Mouse (Mus musculus) lung, embryonic 15.5 days (tissue): ENCODE measurements around the gene Naaladl2. TPM values are rescaled to one million over a fixed set of nuclear protein-coding genes. Genes with fewer than 3 reads are reported as not detected.
A peak's percentile ranks its signal among the peaks of the same experiment; 100 is the strongest.

ENCODE experiments used
- ATAC-seq: fragments of 200-750 bp; cut with Nextera tagmentation; 2 replicates; pipeline ENCODE4 v1.8.0; 2017; ENCODE audit warnings: moderate number of reproducible peaks, borderline replicate concordance; ENCODE audit not compliant: low FRiP score, low TSS enrichment; ENCODE audit errors: extremely low read depth
- H3K27ac ChIP-seq: fragments of 300-500 bp; sonication (generic); 2 replicates; pipeline ENCODE4 v1.5.1; 2015; ENCODE audit warnings: moderate library complexity, mild to moderate bottlenecking, inconsistent platforms
- H3K27me3 ChIP-seq: fragments of 300-500 bp; sonication (generic); 2 replicates; pipeline ENCODE4 v1.6.1; 2015; ENCODE audit warnings: inconsistent platforms
- H3K36me3 ChIP-seq: fragments of 300-500 bp; sonication (generic); 2 replicates; pipeline ENCODE4 v1.6.1; 2015; ENCODE audit warnings: inconsistent platforms
- H3K4me1 ChIP-seq: fragments of 300-500 bp; sonication (generic); 2 replicates; pipeline ENCODE4 v1.6.1; 2015; ENCODE audit warnings: inconsistent platforms
- H3K4me2 ChIP-seq: fragments of 300-500 bp; sonication (generic); 2 replicates; pipeline ENCODE4 v1.6.1; 2015; ENCODE audit warnings: inconsistent platforms, mild to moderate bottlenecking, moderate library complexity
- H3K4me3 ChIP-seq: fragments of 300-500 bp; sonication (generic); 2 replicates; pipeline ENCODE4 v1.5.1; 2015; ENCODE audit warnings: mild to moderate bottlenecking, inconsistent platforms
- H3K9ac ChIP-seq: fragments of 300-500 bp; sonication (generic); 2 replicates; pipeline ENCODE4 v1.6.1; 2015; ENCODE audit warnings: inconsistent platforms
- H3K9me3 ChIP-seq: fragments of 300-500 bp; sonication (generic); 2 replicates; pipeline ENCODE4 v1.6.1; 2016; ENCODE audit warnings: inconsistent platforms
- WGBS: fragments of 180-500 bp; shearing (Covaris S2); methylation state at CpG from one replicate; pipeline ENCODE4 v1.1.7; 2015; 5-methylcytosine and 5-hydroxymethylcytosine counted together
- polyA plus RNA-seq: library from polyadenylated mRNA; unstranded; fragments of >200 nt; fragmentation: Nextera tagmentation; extraction: Ambion mirVana; gene quantifications from 2 replicates; pipeline ENCODE4 v1.2.1, GENCODE M21; 2015

Naaladl2 gene
- polyA plus RNA-seq, 1 experiment from 2014 or later, result 3.2 TPM

GRCm38 (mm10) chr3:24921811-24922210 is 222.2 kb downstream of the Naaladl2 start:
- H3K36me3 ChIP-seq, result no peaks in the 10 kb centered on the region
- H3K4me3 ChIP-seq, result no peak overlapping the region
- no peaks in the 10 kb centered on the region for H3K27me3 ChIP-seq
- no peaks in the 10 kb centered on the region for H3K4me1 ChIP-seq
- H3K9me3 ChIP-seq, result no peaks in the 10 kb centered on the region
- WGBS, result 34% methylated on average over 2 of the region's 2 CpGs
- ATAC-seq, result no peak
- no peak overlapping the region for H3K4me2 ChIP-seq
- H3K9ac ChIP-seq, result no peak overlapping the region
- H3K27ac ChIP-seq, result no peak overlapping the region

- H3K4me1 ChIP-seq, result no peaks in the 10 kb centered on the region
These were observed 222.7 kb downstream of the Naaladl2 start for GRCm38 (mm10) chr3:24921401-24921800.

GRCm38 (mm10) chr3:24905425-24905960 is 238.6 kb downstream of the Naaladl2 start:
- Histone ChIP-seq H3K9me3 (no peaks in the 10 kb centered on the region), H3K27me3 (no peaks in the 10 kb centered on the region), H3K36me3 (no peaks in the 10 kb centered on the region), H3K4me2 (no peak overlapping the region), H3K4me1 (no peaks in the 10 kb centered on the region), H3K9ac (no peak overlapping the region), H3K27ac (no peak overlapping the region), H3K4me3 (no peak overlapping the region)
- ATAC-seq, result no peak
- WGBS, result 74% methylated on average over 3 of the region's 3 CpGs

More at GRCm38 (mm10) chr3:24921401-24921800, 222.7 kb downstream of the Naaladl2 start:
- Histone ChIP-seq H3K9ac (no peak overlapping the region), H3K4me2 (no peak overlapping the region), H3K36me3 (no peaks in the 10 kb centered on the region), H3K9me3 (no peaks in the 10 kb centered on the region), H3K27ac (no peak overlapping the region), H3K4me3 (no peak overlapping the region), H3K27me3 (no peaks in the 10 kb centered on the region)
- 16% methylated on average over 6 of the region's 6 CpGs for WGBS
- ATAC-seq, result no peak

GRCm38 (mm10) chr3:24888801-24889200 is 255.3 kb downstream of the Naaladl2 start:
- H3K9me3 ChIP-seq, result no peaks in the 10 kb centered on the region
- H3K4me1 ChIP-seq, result no peaks in the 10 kb centered on the region
- no peak overlapping the region for H3K4me2 ChIP-seq
- H3K4me3 ChIP-seq, result no peak overlapping the region
- H3K27me3 ChIP-seq, result no peaks in the 10 kb centered on the region
- ATAC-seq, result no peak
- 77% methylated on average over 3 of the region's 3 CpGs for WGBS
- no peaks in the 10 kb centered on the region for H3K36me3 ChIP-seq
- no peak overlapping the region for H3K9ac ChIP-seq
- H3K27ac ChIP-seq, result no peak overlapping the region

- Histone ChIP-seq H3K36me3 (no peaks in the 10 kb centered on the region), H3K4me1 (no peaks in the 10 kb centered on the region), H3K4me3 (no peak overlapping the region), H3K9me3 (no peaks in the 10 kb centered on the region), H3K27me3 (no peaks in the 10 kb centered on the region), H3K4me2 (no peak overlapping the region), H3K9ac (no peak overlapping the region), H3K27ac (no peak overlapping the region)
- ATAC-seq, result no peak
- 82% methylated on average over 1 of the region's 1 CpGs for WGBS
These were observed 271.8 kb downstream of the Naaladl2 start for GRCm38 (mm10) chr3:24872254-24872653.

- no peak overlapping the region for H3K9ac ChIP-seq
- H3K27ac ChIP-seq, result no peak overlapping the region
- H3K4me1 ChIP-seq, result no peaks in the 10 kb centered on the region
- no peaks in the 10 kb centered on the region for H3K9me3 ChIP-seq
- ATAC-seq, result no peak
- no peaks in the 10 kb centered on the region for H3K36me3 ChIP-seq
- H3K27me3 ChIP-seq, result no peaks in the 10 kb centered on the region
- H3K4me2 ChIP-seq, result no peak overlapping the region
- no peak overlapping the region for H3K4me3 ChIP-seq
- 74% methylated on average over 2 of the region's 2 CpGs for WGBS
These were observed 291.1 kb downstream of the Naaladl2 start for GRCm38 (mm10) chr3:24852936-24853335.

- Histone ChIP-seq H3K4me3 (no peak overlapping the region), H3K4me1 (no peaks in the 10 kb centered on the region), H3K27me3 (no peaks in the 10 kb centered on the region), H3K27ac (no peak overlapping the region), H3K9ac (no peak overlapping the region), H3K4me2 (no peak overlapping the region), H3K9me3 (no peaks in the 10 kb centered on the region), H3K36me3 (no peaks in the 10 kb centered on the region)
- WGBS, result 28% methylated on average over 2 of the region's 2 CpGs
- ATAC-seq, result no peak
These were observed 347.3 kb downstream of the Naaladl2 start for GRCm38 (mm10) chr3:24796739-24797138.

GRCm38 (mm10) chr3:24787451-24788148 is 356.5 kb downstream of the Naaladl2 start:
- Histone ChIP-seq H3K36me3 (no peaks in the 10 kb centered on the region), H3K27ac (no peak overlapping the region), H3K4me2 (no peak overlapping the region), H3K9me3 (no peaks in the 10 kb centered on the region), H3K27me3 (no peaks in the 10 kb centered on the region), H3K4me3 (no peak overlapping the region), H3K4me1 (no peaks in the 10 kb centered on the region), H3K9ac (no peak overlapping the region)
- 75% methylated on average over 1 of the region's 1 CpGs for WGBS
- ATAC-seq, result no peak

- peak overlapping the region; percentile 10; the same call in 1 of the 2 replicates for H3K27ac ChIP-seq
- no peak for ATAC-seq
- no peak overlapping the region for H3K4me2 ChIP-seq
- 83% methylated on average over 3 of the region's 3 CpGs for WGBS
- no peaks in the 10 kb centered on the region for H3K9me3 ChIP-seq
- H3K36me3 ChIP-seq, result no peaks in the 10 kb centered on the region
- no peak overlapping the region for H3K4me3 ChIP-seq
- no peak overlapping the region for H3K9ac ChIP-seq
- no peaks in the 10 kb centered on the region for H3K4me1 ChIP-seq
- H3K27me3 ChIP-seq, result no peaks in the 10 kb centered on the region
These were observed 360.0 kb downstream of the Naaladl2 start for GRCm38 (mm10) chr3:24784108-24784507.

GRCm38 (mm10) chr3:24783462-24783829 is 360.6 kb downstream of the Naaladl2 start:
- 21% methylated on average over 7 of the region's 7 CpGs for WGBS
- peak overlapping the region; percentile 25 for H3K4me3 ChIP-seq
- no peaks in the 10 kb centered on the region for H3K4me1 ChIP-seq
- peak overlapping the region; percentile 16; the same call in 1 of the 2 replicates for H3K9ac ChIP-seq
- no peaks in the 10 kb centered on the region for H3K9me3 ChIP-seq
- peak overlapping the region; percentile 45 for H3K4me2 ChIP-seq
- ATAC-seq, result peak; percentile 80; the same call in 1 of the 2 replicates
- no peaks in the 10 kb centered on the region for H3K36me3 ChIP-seq
- peak overlapping the region; percentile 65 for H3K27ac ChIP-seq
- H3K27me3 ChIP-seq, result no peaks in the 10 kb centered on the region

GRCm38 (mm10) chr3:24782784-24783461 is 361.1 kb downstream of the Naaladl2 start:
- Histone ChIP-seq H3K36me3 (no peaks in the 10 kb centered on the region), H3K27me3 (no peaks in the 10 kb centered on the region), H3K9me3 (no peaks in the 10 kb centered on the region), H3K4me3 (peak overlapping the region; percentile 25), H3K4me1 (no peaks in the 10 kb centered on the region), H3K27ac (peak overlapping the region; percentile 65), H3K9ac (peak overlapping the region; percentile 16; the same call in 1 of the 2 replicates), H3K4me2 (peak overlapping the region; percentile 45)
- WGBS, result 10% methylated on average over 10 of the region's 10 CpGs
- ATAC-seq, result peak; percentile 62; the same call in 1 of the 2 replicates

GRCm38 (mm10) chr3:24781687-24782086 is 362.4 kb downstream of the Naaladl2 start:
- no peaks in the 10 kb centered on the region for H3K9me3 ChIP-seq
- H3K4me1 ChIP-seq, result no peaks in the 10 kb centered on the region
- no peak overlapping the region for H3K4me2 ChIP-seq
- no peak overlapping the region for H3K4me3 ChIP-seq
- ATAC-seq, result no peak
- H3K27ac ChIP-seq, result no peak overlapping the region
- no peaks in the 10 kb centered on the region for H3K27me3 ChIP-seq
- no peaks in the 10 kb centered on the region for H3K36me3 ChIP-seq
- no peak overlapping the region for H3K9ac ChIP-seq
- 74% methylated on average over 2 of the region's 2 CpGs for WGBS
